Mouse (Mus musculus): Measurements from ENCODE around the gene Atg101.

Atg101 gene

GRCm38 (mm10) chr15:101283911-101284750 is at the start of gene Atg101:
TSS of gene Atg101 (plus strand) at chr15:101284272.
- peak; percentile 93 for DNase-seq

GRCm38 (mm10) chr15:101234611-101235341 is 49.3 kb upstream of the Atg101 start:
- DNase-seq, result no peak

- DNase-seq, result no peak
Observed at GRCm38 (mm10) chr15:101235342-101235698, 48.8 kb upstream of the Atg101 start.

- no peak for DNase-seq
Observed at GRCm38 (mm10) chr15:101235728-101236327, 48.2 kb upstream of the Atg101 start.

GRCm38 (mm10) chr15:101236878-101237277 is 47.2 kb upstream of the Atg101 start:
- peak; percentile 90 for DNase-seq

- DNase-seq, result peak; percentile 71
Observed at GRCm38 (mm10) chr15:101238885-101239511, 45.1 kb upstream of the Atg101 start.

GRCm38 (mm10) chr15:101239821-101240220 is 44.3 kb upstream of the Atg101 start:
- DNase-seq, result no peak

GRCm38 (mm10) chr15:101240799-101241204 is 43.3 kb upstream of the Atg101 start:
- peak; percentile 95 for DNase-seq

- no peak for DNase-seq
Observed at GRCm38 (mm10) chr15:101241236-101241635, 42.8 kb upstream of the Atg101 start.

- no peak for DNase-seq
Observed at GRCm38 (mm10) chr15:101241853-101242252, 42.2 kb upstream of the Atg101 start.

GRCm38 (mm10) chr15:101242645-101243044 is 41.4 kb upstream of the Atg101 start:
- DNase-seq, result peak; percentile 82

GRCm38 (mm10) chr15:101244012-101244411 is 40.1 kb upstream of the Atg101 start:
- DNase-seq, result no peak

GRCm38 (mm10) chr15:101246231-101247154 is 37.6 kb upstream of the Atg101 start:
- DNase-seq, result peak; percentile 99

- no peak for DNase-seq
Observed at GRCm38 (mm10) chr15:101247155-101247498, 36.9 kb upstream of the Atg101 start.

- no peak for DNase-seq
Observed at GRCm38 (mm10) chr15:101248029-101248710, 35.9 kb upstream of the Atg101 start.

GRCm38 (mm10) chr15:101250220-101250800 is 33.8 kb upstream of the Atg101 start:
- no peak for DNase-seq

- no peak for DNase-seq
Observed at GRCm38 (mm10) chr15:101251930-101252329, 32.1 kb upstream of the Atg101 start.

GRCm38 (mm10) chr15:101252614-101253013 is 31.5 kb upstream of the Atg101 start:
- no peak for DNase-seq

- no peak for DNase-seq
Observed at GRCm38 (mm10) chr15:101253563-101253885, 30.5 kb upstream of the Atg101 start.

GRCm38 (mm10) chr15:101253886-101254795 is 29.9 kb upstream of the Atg101 start, which contains the start of gene Nr4a1:
TSS of gene Nr4a1 (plus strand) at chr15:101254269.
- DNase-seq, result peak; percentile 93
